Mouse (Mus musculus) adrenal gland (tissue): ENCODE data around the gene Gm3625.
"Not testable (repeated sequence)": the region's sequence is repeated elsewhere in the genome, so short reads cannot be mapped to it uniquely, and the experiment has no call there.

Source experiments
- intact Hi-C: fragments of 180-260 bp; cut with DNase I; formaldehyde crosslinking; loops from one replicate; pipeline ENCODE4 v1.15.1; 2025

The Gm3625 gene

GRCm38 (mm10) chr12:4556891-4557290 is 35.8 kb downstream of the Gm3625 start:
- intact Hi-C loops = no loop called here

GRCm38 (mm10) chr12:4555451-4555850 is 37.3 kb downstream of the Gm3625 start:
- intact Hi-C loops = no loop called here

- intact Hi-C loops = not testable (repeated sequence)
Measured at GRCm38 (mm10) chr12:4553704-4554103, 39.0 kb downstream of the Gm3625 start.

DNA sequence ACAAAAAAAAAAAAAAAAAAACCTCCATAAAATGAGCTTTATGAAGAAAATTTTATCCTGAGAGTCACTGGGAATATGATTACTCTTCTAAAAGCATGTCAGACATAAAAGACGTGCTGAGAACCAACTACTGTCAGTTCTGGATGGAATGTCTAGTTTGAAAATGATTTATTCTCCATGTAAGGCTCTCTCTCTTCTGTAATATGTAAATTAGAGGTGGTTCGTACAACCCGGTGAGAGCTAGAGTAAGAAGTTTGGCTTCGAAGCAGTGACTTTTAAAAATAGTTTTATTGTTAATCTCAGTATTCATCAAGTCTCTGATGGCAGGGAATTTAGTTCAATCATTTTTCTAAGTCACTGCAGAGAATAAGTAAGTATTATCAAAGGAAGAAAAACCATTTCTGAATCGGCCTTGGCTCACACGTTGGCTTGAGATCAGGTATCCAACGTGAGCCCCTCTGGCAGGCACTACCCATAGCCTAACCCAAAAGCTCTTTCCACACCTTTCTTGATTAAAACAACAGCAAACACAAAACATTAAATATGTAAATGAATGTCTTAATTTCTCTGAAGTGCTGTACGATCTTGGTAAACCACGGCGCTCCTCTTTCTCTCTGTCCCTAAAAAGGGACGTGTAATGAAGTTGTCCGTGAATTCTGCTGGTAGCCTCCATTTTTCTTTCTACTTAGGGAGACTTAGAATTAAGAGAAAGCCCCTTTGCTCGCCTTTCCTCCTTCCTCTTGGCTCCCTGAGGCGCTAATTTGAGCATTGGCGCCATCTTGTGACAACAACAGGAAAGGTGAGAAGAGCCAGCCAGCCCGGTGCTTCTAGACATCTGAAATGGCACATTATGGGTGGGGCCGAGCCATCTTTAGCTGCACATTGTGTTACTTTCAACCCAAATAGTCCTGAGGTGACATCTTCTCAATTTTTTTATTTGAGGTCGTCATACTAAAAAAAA is 44.4 kb downstream of the Gm3625 start:
- intact Hi-C loops = loop anchor here (5.0 to 10.0 kb wide), 3 partner anchors 71 to 441 kb away; partner anchors contain the start of gene Ncoa1

- intact Hi-C loops = loop anchor here (5.0 to 10.0 kb wide), 3 partner anchors 70 to 440 kb away; partner anchors contain the start of gene Ncoa1
Measured at GRCm38 (mm10) chr12:4547557-4547956, 45.2 kb downstream of the Gm3625 start.

GRCm38 (mm10) chr12:4546491-4546890 is 46.2 kb downstream of the Gm3625 start:
- intact Hi-C loops = loop anchor here (5.0 to 10.0 kb wide), 3 partner anchors 69 to 439 kb away; partner anchors contain the start of gene Ncoa1

- intact Hi-C loops = loop anchor here (5.0 to 10.0 kb wide), 3 partner anchors 68 to 438 kb away; partner anchors contain the start of gene Ncoa1
Measured at GRCm38 (mm10) chr12:4545425-4545824, 47.3 kb downstream of the Gm3625 start.

- intact Hi-C loops = loop anchor here (10.0 kb wide), 1 partner anchor 280 kb away; no protein-coding TSS in a partner anchor
Measured at GRCm38 (mm10) chr12:4544400-4544919, 48.3 kb downstream of the Gm3625 start.
